ENCODE assay signal across 14 mouse cellular contexts in genomic region chr13:54218341-54218740, GRCm38 (mm10). TPM values are rescaled to one million over a fixed set of nuclear protein-coding genes. Genes with fewer than 3 reads are reported as not detected.
DNase-seq lines count a peak whose midpoint lies in the region; ATAC-seq and TF ChIP-seq lines count a peak whose summit lies in the region.
"Had no signal": no experiment of that assay in that cellular context is flagged by ENCODE, and none has a peak within 500 bp of the region (broad histone marks: within the 10 kb centered on the region; RNA-seq: fewer than 3 reads in every experiment).

No protein-coding gene starts in this region.

- H3K9ac ChIP-seq in hindbrain, embryonic 13.5 days = no peak overlapping the region
- no peak overlapping the region for H3K9ac ChIP-seq in forebrain, embryonic 15.5 days (replicated peaks)
- H3K9ac ChIP-seq: hindbrain, embryonic 15.5 days; limb, embryonic 15.5 days had no signal

- TF ChIP-seq POLR2A in spleen, adult 2 months (IDR thresholded peaks at IDR 0.05; ENCODE audit: low read depth, low read length) = no peak

- WGBS in hindbrain, embryonic 10.5 days = 72% methylated on average over 1 of the region's 1 CpGs
- WGBS in hindbrain, embryonic 13.5 days = 63% methylated on average over 1 of the region's 1 CpGs
- WGBS in spleen, adult 2 months = 12% methylated on average over 1 of the region's 1 CpGs
- WGBS in forebrain, embryonic 15.5 days = 80% methylated on average over 1 of the region's 1 CpGs

- H3K4me2 ChIP-seq in hindbrain, embryonic 13.5 days = no peak overlapping the region
- H3K4me2 ChIP-seq in forebrain, embryonic 15.5 days (replicated peaks) = no peak overlapping the region
- H3K4me2 ChIP-seq: hindbrain, embryonic 15.5 days; limb, embryonic 15.5 days had no signal

- TF ChIP-seq CTCF in spleen, adult 2 months (IDR thresholded peaks at IDR 0.05; ENCODE audit: extremely low read depth, insufficient read depth, insufficient read length, insufficient replicate concordance) = no peak

- H3K27me3 ChIP-seq in hindbrain, embryonic 10.5 days (ENCODE audit: insufficient read depth, poor library complexity, severe bottlenecking) = no peaks in the 10 kb centered on the region
- no peaks in the 10 kb centered on the region for H3K27me3 ChIP-seq in hindbrain, embryonic 13.5 days
- no peaks in the 10 kb centered on the region for H3K27me3 ChIP-seq in spleen, adult 2 months (ENCODE audit: control insufficient read depth, insufficient read depth, low read length)
- H3K27me3 ChIP-seq in forebrain, embryonic 15.5 days = no peaks in the 10 kb centered on the region
- H3K27me3 ChIP-seq: hindbrain, embryonic 15.5 days had no signal

- no peak for ATAC-seq in hindbrain, embryonic 13.5 days (ENCODE audit: low FRiP score)
- no peak for ATAC-seq in forebrain, embryonic 15.5 days (replicated peaks)
- ATAC-seq: midbrain, embryonic 16.5 days had no signal

- H3K36me3 ChIP-seq in hindbrain, embryonic 10.5 days = no peaks in the 10 kb centered on the region
- H3K36me3 ChIP-seq in hindbrain, embryonic 13.5 days = no peaks in the 10 kb centered on the region
- no peaks in the 10 kb centered on the region for H3K36me3 ChIP-seq in spleen, adult 2 months (ENCODE audit: control insufficient read depth, insufficient read depth, low read length)
- no peaks in the 10 kb centered on the region for H3K36me3 ChIP-seq in forebrain, embryonic 15.5 days
- H3K36me3 ChIP-seq: forebrain, embryonic 10.5 days; hindbrain, embryonic 15.5 days; limb, embryonic 15.5 days had no signal

- no peak overlapping the region for H3K4me3 ChIP-seq in hindbrain, embryonic 10.5 days
- no peak overlapping the region for H3K4me3 ChIP-seq in hindbrain, embryonic 13.5 days
- no peak overlapping the region for H3K4me3 ChIP-seq in spleen, adult 2 months (ENCODE audit: extremely low read depth, insufficient read depth, insufficient read length)
- no peak overlapping the region for H3K4me3 ChIP-seq in forebrain, embryonic 15.5 days
- H3K4me3 ChIP-seq: forebrain, embryonic 10.5 days; heart, adult 2 months; hindbrain, embryonic 15.5 days; limb, embryonic 15.5 days had no signal

- no peak for DNase-seq in hindbrain, embryonic 10.5 days (ENCODE audit: low spot score)
- peak; percentile 36 to 50 for DNase-seq in spleen, adult 2 months (ENCODE audit: low read depth in 1 of 2, low spot score in 2 of 2)
- no peak for DNase-seq in spleen, postnatal 14 days (ENCODE audit: low spot score in 2 of 2)
- peak; percentile 47 to 65 for DNase-seq in left cerebral cortex, postnatal 36 days (ENCODE audit: low spot score in 2 of 2)
- DNase-seq in telencephalon, adult 2 months (ENCODE audit: low read depth, low spot score) = peak; percentile 78
- DNase-seq in MN1 (ENCODE audit: low spot score) = no peak
- DNase-seq: kidney, postnatal 14 days had no signal

- no peaks in the 10 kb centered on the region for H3K9me3 ChIP-seq in hindbrain, embryonic 10.5 days
- 0 out of 2 replicates have a peak, but pooled peaks cover 8% of the 10 kb centered on the region for H3K9me3 ChIP-seq in hindbrain, embryonic 13.5 days
- H3K9me3 ChIP-seq in forebrain, embryonic 15.5 days = no peaks in the 10 kb centered on the region
- H3K9me3 ChIP-seq: forebrain, embryonic 10.5 days; hindbrain, embryonic 15.5 days; limb, embryonic 15.5 days had no signal

- 0 out of 2 replicates have a peak overlapping the region, but pooled peaks have one; percentile 12 for H3K27ac ChIP-seq in hindbrain, embryonic 10.5 days
- H3K27ac ChIP-seq in hindbrain, embryonic 13.5 days = no peak overlapping the region
- H3K27ac ChIP-seq in spleen, adult 2 months (ENCODE audit: insufficient read depth, low read length) = 0 out of 2 replicates have a peak overlapping the region, but pooled peaks have one; percentile 14
- H3K27ac ChIP-seq in forebrain, embryonic 15.5 days (replicated peaks) = no peak overlapping the region
- H3K27ac ChIP-seq: forebrain, embryonic 10.5 days; heart, adult 2 months; hindbrain, embryonic 15.5 days; limb, embryonic 15.5 days had no signal

- peaks cover 23% of the 10 kb centered on the region for H3K4me1 ChIP-seq in hindbrain, embryonic 10.5 days (replicated peaks)
- peaks cover 28% of the 10 kb centered on the region for H3K4me1 ChIP-seq in hindbrain, embryonic 13.5 days (replicated peaks)
- peaks cover 47% of the 10 kb centered on the region for H3K4me1 ChIP-seq in spleen, adult 2 months (ENCODE audit: control insufficient read depth, insufficient read depth, insufficient read length)
- no peaks in the 10 kb centered on the region for H3K4me1 ChIP-seq in forebrain, embryonic 15.5 days
- H3K4me1 ChIP-seq: limb, embryonic 15.5 days had no signal

- intact Hi-C loops in left cerebral cortex, postnatal 36 days (cut with DNase I) = no loop called here

RNA-seq across cellular contexts. Expression of gene Hrh2, which starts 26.4 kb away (rescaled TPM):
- 0.07 and 0.09 TPM in 2 replicates for polyA plus RNA-seq in hindbrain, embryonic 10.5 days (2016; fragmentation: Nextera tagmentation; extraction: Ambion mirVana)
- polyA plus RNA-seq in hindbrain, embryonic 13.5 days (2015; fragmentation: Nextera tagmentation; extraction: Ambion mirVana) = 0.45 and 0.53 TPM in 2 replicates
- 4.0 and 5.8 TPM in 2 replicates for polyA plus RNA-seq in spleen, adult 2 months (2012; rRNA removed)
- total RNA-seq in left cerebral cortex, postnatal 36 days (2021) = 10 to 100 TPM; 12.7 to 14.7 TPM
- 0.33 and 0.42 TPM in 2 replicates for polyA plus RNA-seq in forebrain, embryonic 15.5 days (2015; fragmentation: Nextera tagmentation; extraction: Ambion mirVana)
- polyA plus RNA-seq: limb, embryonic 15.5 days had no signal

Comparison
In these comparisons a context has a peak if more than half of its experiments do, and no peak if none do; other contexts are left out.
1. DNase-seq: peak in spleen, adult 2 months (2 of 2), left cerebral cortex, postnatal 36 days (2 of 2) and telencephalon, adult 2 months (single experiment); none in hindbrain, embryonic 10.5 days (single experiment), spleen, postnatal 14 days (0 of 2) and MN1 (single experiment).
2. H3K27ac ChIP-seq: peak in hindbrain, embryonic 10.5 days (single experiment) and spleen, adult 2 months (single experiment); none in hindbrain, embryonic 13.5 days (single experiment) and forebrain, embryonic 15.5 days (single experiment).